Mouse (Mus musculus): Measurements from ENCODE around the gene Ifitm7.

Gene Ifitm7

GRCm38 (mm10) chr16:13986574-13987478 lies at the start of gene Ifitm7, which contains the start of gene 2900011O08Rik:
Gene Ifitm7 (minus strand): TSS chr16:13986888.
Gene 2900011O08Rik (plus strand): TSS chr16:13986604.
- peak; percentile 20 to 53 for DNase-seq (ENCODE audit: low spot score in 2 of 2)

- DNase-seq (ENCODE audit: low spot score in 2 of 2) = no peak
These were observed 46.4 kb upstream of the Ifitm7 start for GRCm38 (mm10) chr16:14033076-14033475.

GRCm38 (mm10) chr16:14030650-14031049 lies 44.0 kb upstream of the Ifitm7 start:
- no peak for DNase-seq (ENCODE audit: low spot score in 2 of 2)

GRCm38 (mm10) chr16:14029851-14030250 lies 43.2 kb upstream of the Ifitm7 start:
- DNase-seq (ENCODE audit: low spot score in 2 of 2) = no peak

GRCm38 (mm10) chr16:14029072-14029471 lies 42.4 kb upstream of the Ifitm7 start:
- DNase-seq (ENCODE audit: low spot score in 2 of 2) = no peak

- DNase-seq (ENCODE audit: low spot score in 2 of 2) = no peak
These were observed 38.7 kb upstream of the Ifitm7 start for GRCm38 (mm10) chr16:14025091-14025990.

- no peak for DNase-seq (ENCODE audit: low spot score in 2 of 2)
These were observed 34.6 kb upstream of the Ifitm7 start for GRCm38 (mm10) chr16:14021166-14021822.

- DNase-seq (ENCODE audit: low spot score in 2 of 2) = no peak
These were observed 30.6 kb upstream of the Ifitm7 start for GRCm38 (mm10) chr16:14017306-14017705.

GRCm38 (mm10) chr16:14009966-14010365 lies 23.3 kb upstream of the Ifitm7 start:
- no peak for DNase-seq (ENCODE audit: low spot score in 2 of 2)

GRCm38 (mm10) chr16:14008708-14009107 lies 22.0 kb upstream of the Ifitm7 start:
- DNase-seq (ENCODE audit: low spot score in 2 of 2) = no peak

- DNase-seq (ENCODE audit: low spot score in 2 of 2) = no peak
These were observed 21.4 kb upstream of the Ifitm7 start for GRCm38 (mm10) chr16:14008081-14008480.

GRCm38 (mm10) chr16:14005266-14005665 lies 18.6 kb upstream of the Ifitm7 start:
- DNase-seq (ENCODE audit: low spot score in 2 of 2) = no peak

- no peak for DNase-seq (ENCODE audit: low spot score in 2 of 2)
These were observed 18.0 kb upstream of the Ifitm7 start for GRCm38 (mm10) chr16:14004726-14005125.

- DNase-seq (ENCODE audit: low spot score in 2 of 2) = no peak
These were observed 17.5 kb upstream of the Ifitm7 start for GRCm38 (mm10) chr16:14004170-14004569.

GRCm38 (mm10) chr16:14003386-14004130 lies 16.9 kb upstream of the Ifitm7 start:
- DNase-seq (ENCODE audit: low spot score in 2 of 2) = no peak

GRCm38 (mm10) chr16:13994502-13994901 lies 7.8 kb upstream of the Ifitm7 start:
- DNase-seq (ENCODE audit: low spot score in 2 of 2) = no peak

GRCm38 (mm10) chr16:13994076-13994475 lies 7.4 kb upstream of the Ifitm7 start:
- DNase-seq (ENCODE audit: low spot score in 2 of 2) = no peak

GRCm38 (mm10) chr16:13992518-13993248 lies 6.0 kb upstream of the Ifitm7 start:
- no peak for DNase-seq (ENCODE audit: low spot score in 2 of 2)

- DNase-seq (ENCODE audit: low spot score in 2 of 2) = no peak
These were observed 503 bp downstream of the Ifitm7 start for GRCm38 (mm10) chr16:13986197-13986573.

- no peak for DNase-seq (ENCODE audit: low spot score in 2 of 2)
These were observed 3.5 kb downstream of the Ifitm7 start for GRCm38 (mm10) chr16:13983161-13983560.

Measured in frontal cortex, postnatal 10 days (tissue).